Mouse (Mus musculus) ZHBTc4 (cell line): ENCODE measurements at regions not wholly inside any gene's neighbourhood (a gene's known extent, or its start where the extent isn't known, plus 50 kb on each side); places are given as distances from the start of the nearest gene placed in this dataset.

Experiments used
- DNase-seq: peaks from one replicate; pipeline ENCODE4 v3.0.0-alpha.2; 2011; ENCODE audit warnings: low read depth, low spot score

DNA sequence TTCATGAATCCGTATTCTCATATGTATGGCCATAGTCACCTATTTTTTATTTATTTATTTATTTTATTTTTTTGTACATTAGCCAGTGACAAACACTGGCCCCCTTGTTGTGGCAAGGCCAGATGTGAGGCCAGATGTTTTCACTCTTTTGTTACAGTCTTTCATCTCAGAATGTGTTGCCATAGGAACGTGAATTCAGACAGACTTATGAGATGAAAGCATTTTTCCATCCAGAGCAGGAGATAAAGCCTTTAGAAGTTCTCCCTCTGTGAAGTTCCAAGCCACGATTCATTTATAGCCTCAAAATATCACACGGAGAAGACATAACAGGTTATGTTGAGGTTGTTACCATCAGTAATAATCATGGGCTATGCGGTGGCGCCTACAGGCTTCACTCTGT is 220.9 kb downstream of the Arpp21 start:
- DNase-seq, result no peak

DNA sequence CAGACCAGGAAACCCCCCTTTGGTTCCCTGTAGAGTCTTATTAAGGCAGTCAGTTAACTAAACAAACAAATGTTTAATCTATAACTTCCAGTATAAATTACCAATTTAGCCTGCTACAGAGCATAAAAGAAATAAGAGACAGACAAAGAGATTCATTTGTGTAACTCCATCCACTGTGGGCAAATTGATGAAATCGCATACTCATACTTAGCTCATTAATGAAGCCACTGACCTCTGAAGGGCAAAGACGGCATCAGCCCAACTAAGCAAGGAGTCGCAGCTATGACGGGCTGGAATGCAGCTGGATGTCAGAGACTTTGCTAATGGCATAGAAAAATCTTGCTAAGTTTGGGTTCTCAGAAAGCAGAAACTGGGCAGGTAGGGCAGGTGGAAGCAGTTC is 241.3 kb downstream of the Arpp21 start:
- no peak for DNase-seq

DNA sequence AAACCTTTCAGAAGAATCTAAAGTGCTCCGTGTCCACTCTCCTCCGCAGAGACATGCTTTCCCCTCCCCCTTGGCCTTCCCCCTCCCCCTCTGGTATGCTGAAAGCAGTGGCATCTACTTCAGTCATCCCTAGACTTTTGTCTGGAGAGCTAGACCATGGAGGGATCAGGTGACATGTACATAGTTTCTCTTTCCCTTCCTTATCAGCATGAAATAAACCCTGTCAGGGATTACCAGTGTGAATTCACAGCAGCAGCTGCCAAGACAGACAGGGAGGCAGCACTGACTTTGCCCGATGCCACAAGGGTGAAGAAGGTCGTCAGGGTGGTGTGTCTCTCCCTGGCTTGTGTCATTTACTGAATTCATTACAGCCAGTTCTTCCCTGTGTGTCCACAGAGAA is 241.9 kb downstream of the Arpp21 start:
- DNase-seq, result no peak

DNA sequence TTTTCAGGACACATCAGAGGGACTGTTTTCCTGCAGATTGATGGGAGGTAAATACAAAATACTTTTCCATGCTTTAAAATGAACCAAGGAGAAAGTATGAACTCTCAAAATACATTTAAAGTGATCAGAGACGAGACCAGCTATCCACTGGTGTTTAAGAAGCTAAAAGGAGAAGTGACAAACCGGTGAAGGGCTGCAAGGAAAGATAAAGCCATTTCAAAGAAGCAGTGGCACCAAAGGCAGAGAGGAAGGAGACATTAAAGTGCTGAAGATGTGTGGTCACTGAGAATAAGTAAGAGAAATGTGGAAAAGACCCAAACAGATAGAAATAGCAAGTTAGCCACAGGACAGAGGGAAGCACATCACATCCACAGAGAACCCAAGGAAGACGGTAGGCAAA is 245.7 kb downstream of the Arpp21 start:
- DNase-seq, result no peak

DNA sequence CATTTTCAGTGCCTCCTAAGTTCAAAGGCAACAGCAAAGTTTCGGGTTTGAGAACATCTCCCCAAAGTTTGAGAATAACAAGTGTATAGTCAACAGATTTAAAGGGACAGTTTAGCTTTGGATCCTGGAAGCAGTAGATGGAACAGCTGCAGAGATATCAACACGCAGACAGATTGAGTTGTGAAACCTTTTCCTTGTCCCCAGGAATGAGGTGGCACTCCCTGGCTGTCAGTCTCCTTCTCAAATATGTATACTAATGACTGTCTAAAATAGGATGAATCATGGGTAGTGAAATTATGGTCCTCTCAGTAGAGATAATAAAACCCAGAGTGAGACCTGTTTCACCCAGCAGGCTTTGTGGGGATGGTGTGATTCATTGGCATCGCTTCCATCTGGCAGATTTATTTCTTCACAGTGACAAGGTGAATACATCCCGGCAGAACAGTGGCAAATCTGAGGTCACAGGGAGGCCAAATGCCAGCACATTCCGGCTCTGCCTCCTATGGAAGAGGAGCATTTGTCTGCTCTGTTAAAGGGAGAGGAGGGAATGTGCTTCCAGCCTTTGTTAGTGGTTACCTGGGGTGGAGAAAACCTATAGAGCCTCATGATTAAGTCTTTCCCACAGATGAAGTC is 272.2 kb downstream of the Arpp21 start:
- DNase-seq, result no peak

DNA sequence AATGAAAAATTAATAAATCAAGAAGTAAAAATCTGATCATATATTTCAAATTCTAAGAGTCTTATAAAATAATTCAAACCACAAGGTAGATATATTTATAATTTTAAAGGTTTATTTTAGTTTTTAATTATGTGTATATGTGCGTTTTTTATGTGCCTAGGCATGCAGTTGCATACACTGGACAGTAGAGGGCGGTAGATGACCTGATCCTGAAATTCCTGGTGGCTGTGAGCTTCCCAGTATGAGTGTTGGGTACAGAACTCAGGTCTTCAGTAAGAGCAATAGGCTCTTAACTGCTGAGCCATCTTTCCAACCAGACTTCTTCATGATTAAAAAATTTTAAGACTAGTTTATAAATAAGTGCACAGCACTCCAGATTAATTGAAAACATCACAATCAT is 267.7 kb upstream of the Stac start:
- peak; percentile 55 for DNase-seq

GRCm38 (mm10) chr9:111939271-111940067 is 249.3 kb upstream of the Stac start:
- DNase-seq, result peak; percentile 23

DNA sequence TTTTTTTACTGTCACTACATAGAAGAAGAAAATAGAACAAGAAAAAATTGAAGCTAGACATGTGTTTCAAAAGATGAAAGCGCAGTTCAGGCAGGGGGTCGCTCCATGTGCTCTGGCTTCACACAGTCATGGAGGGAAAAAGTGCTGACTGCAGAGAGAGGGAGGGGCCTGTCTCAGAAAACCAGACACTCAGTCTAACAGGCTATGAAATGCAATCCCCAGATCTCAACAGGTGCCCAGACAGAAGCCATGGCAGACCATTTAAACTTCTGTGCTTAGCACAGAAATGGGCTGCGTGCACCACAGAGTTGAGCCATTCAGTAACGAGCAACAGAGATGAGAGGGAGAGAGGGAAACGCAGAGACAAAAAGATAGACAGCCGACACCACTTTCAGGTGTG is 242.3 kb upstream of the Stac start:
- DNase-seq, result no peak

DNA sequence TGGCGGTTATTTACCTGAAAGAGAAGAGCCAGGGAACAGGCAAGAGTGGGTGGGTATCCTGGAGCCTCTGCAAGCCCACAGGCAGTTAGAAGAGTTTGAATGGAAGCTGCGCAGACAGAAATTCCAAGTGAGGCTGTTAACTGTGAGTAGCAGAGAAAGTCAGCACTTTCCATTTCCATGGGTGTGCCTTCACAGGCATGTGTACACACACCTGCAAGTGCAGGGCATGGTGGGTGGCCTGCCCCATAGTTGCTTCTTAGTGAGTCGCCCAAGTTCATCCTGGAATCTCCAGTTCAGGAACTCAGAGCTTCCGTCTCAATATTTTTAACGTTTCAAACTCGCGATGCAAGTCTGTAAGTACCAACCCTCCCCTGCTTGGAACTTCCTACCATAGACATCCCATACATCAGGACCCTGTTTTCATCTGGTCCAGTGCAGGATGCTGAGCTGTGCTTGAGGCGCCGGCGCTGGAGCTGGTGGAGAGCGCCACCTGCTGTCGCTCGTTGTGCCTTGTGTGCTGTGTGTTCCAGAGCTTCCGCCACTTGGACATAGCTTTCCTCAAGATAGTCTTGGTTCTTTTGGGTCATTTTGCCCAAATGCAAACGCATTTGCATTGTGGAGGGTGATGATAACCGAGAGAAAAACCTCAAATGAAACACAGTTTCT is 228.3 kb upstream of the Stac start:
- DNase-seq, result peak; percentile 88

GRCm38 (mm10) chr9:111916684-111917535 is 226.8 kb upstream of the Stac start:
- DNase-seq, result peak; percentile 88

GRCm38 (mm10) chr9:111908806-111909205 is 218.7 kb upstream of the Stac start:
- no peak for DNase-seq

DNA sequence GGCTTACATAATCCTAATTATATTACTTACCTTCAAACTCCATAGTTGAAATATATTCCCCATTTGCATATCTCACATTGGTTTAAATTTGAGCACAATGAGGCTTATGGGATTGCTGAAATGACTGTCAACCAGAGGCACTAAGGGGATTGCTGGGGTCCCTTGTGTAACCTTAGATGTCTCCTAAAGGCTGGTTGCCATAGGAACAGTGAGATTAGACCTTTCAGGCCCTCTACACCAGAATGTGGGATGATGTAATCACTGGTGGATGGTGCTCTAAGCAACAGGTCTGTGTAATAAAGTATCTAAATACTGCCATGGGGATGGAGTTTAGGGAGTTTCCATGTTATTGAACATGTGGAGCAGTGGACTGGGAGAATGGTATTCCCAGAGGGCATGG is 210.0 kb upstream of the Stac start:
- no peak for DNase-seq

- DNase-seq, result no peak
Measured at GRCm38 (mm10) chr9:111897626-111898025, 207.5 kb upstream of the Stac start.

DNA sequence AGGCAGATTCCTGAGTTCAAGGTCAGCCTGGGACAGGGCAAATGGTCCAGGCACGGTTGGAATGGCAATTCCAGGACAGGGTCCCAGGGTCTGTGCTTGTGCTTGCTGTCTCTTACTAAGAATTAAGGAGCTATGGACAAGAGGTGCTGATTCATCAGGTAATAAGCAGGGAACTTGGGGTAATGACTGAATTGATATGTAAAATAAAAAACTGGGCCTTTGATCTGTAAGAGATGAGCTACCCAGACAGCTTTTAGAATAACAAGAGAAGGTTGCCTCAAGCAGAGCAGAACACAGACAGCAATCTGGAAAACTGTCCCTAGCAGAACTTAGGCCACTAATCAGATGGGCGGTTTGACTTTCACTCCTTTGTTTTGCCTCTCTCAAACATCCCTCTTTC is 189.6 kb upstream of the Stac start:
- peak; percentile 87 for DNase-seq

GRCm38 (mm10) chr9:111876846-111877245 is 186.7 kb upstream of the Stac start:
- peak; percentile 5 for DNase-seq

DNA sequence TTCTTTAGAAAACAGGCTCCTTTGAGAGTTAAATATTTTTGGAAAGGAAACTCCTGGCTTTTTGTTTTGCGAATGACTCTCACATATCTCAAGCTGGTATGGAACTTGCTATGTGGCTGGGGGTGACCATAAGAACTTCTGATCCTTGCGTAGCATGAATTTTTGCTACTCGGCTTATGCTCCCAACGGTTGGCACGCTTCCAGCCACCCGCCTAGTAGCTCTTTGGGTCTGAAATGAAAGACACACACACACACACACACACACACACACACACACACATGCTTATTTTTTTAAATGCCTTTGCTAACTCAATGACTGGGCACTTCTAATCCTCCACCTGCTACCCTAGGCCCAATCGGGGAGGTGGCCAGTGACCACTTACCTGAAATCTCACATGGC is 180.3 kb upstream of the Stac start:
- no peak for DNase-seq

GRCm38 (mm10) chr9:111869801-111870382 is 179.7 kb upstream of the Stac start:
- DNase-seq, result no peak

GRCm38 (mm10) chr9:111858051-111858450 is 167.9 kb upstream of the Stac start:
- no peak for DNase-seq

DNA sequence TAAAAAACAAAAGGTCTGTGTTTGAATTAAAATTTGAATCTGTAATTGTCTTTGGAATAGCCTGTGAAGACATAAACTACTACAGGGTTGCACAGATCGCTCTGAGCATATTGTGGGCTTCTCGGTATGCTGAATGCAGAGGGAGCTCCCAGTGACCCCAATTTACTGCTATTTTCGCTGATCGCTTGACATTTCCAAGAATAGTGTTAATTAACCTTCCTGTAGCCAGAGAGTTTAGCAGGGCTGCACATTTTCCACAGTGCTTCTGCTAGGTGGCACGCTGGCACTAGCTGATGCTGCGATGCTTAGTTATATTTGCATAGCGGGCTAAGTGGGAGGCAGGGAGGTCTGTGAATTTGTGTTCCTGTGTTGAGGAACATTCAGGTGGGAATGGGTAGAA is 164.8 kb upstream of the Stac start:
- DNase-seq, result no peak

DNA sequence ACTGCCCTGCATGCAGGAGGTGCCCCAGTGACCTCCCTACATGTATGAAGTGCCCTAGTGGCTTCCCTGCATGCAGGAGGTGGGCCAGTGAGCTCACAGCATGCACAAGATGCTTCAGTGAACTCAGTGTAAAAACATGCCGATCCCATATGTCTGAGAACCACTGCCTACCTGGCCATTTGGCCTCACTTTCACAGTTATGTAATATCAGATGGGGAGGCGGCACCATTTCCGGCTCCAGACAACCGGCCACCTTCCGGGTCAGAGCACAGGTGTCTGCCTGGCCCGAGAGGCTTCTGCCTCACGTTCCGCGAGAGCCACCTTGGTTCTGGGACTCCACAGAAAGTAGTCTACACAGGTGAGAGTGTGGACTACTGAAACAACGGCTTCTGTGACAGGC is 156.2 kb upstream of the Stac start:
- no peak for DNase-seq

- DNase-seq, result no peak
Measured at GRCm38 (mm10) chr9:111841151-111841550, 151.0 kb upstream of the Stac start.
